Mouse (Mus musculus) kidney, embryonic 15.5 days (tissue): ENCODE results near the gene Pkd1l1. TPM values are rescaled to one million over a fixed set of nuclear protein-coding genes. Genes with fewer than 3 reads are reported as not detected.
A peak's percentile ranks its signal among the peaks of the same experiment; 100 is the strongest.

Experiments
- ATAC-seq: fragments of 200-750 bp; cut with Nextera tagmentation; replicated peaks from 2 replicates; pipeline ENCODE4 v1.8.0; 2017; ENCODE audit warnings: moderate TSS enrichment; ENCODE audit not compliant: low FRiP score
- H3K27ac ChIP-seq: fragments of 300-500 bp; sonication (generic); 2 replicates; pipeline ENCODE4 v1.5.1; 2015; ENCODE audit warnings: mild to moderate bottlenecking, inconsistent platforms
- H3K27me3 ChIP-seq: fragments of 300-500 bp; sonication (generic); 2 replicates; pipeline ENCODE4 v1.6.1; 2015; ENCODE audit warnings: inconsistent platforms
- H3K36me3 ChIP-seq: fragments of 300-500 bp; sonication (generic); 2 replicates; pipeline ENCODE4 v1.6.1; 2015; ENCODE audit warnings: inconsistent platforms
- H3K4me1 ChIP-seq: fragments of 300-500 bp; sonication (generic); 2 replicates; pipeline ENCODE4 v1.6.1; 2015; ENCODE audit warnings: inconsistent platforms
- H3K4me2 ChIP-seq: fragments of 300-500 bp; sonication (generic); 2 replicates; pipeline ENCODE4 v1.6.1; 2015; ENCODE audit warnings: moderate library complexity, mild to moderate bottlenecking, inconsistent platforms
- H3K4me3 ChIP-seq: fragments of 300-500 bp; sonication (generic); replicated peaks from 2 replicates; pipeline ENCODE4 v1.5.1; 2015; ENCODE audit warnings: mild to moderate bottlenecking, inconsistent platforms
- H3K9ac ChIP-seq: fragments of 300-500 bp; sonication (generic); 2 replicates; pipeline ENCODE4 v1.6.1; 2015; ENCODE audit warnings: mild to moderate bottlenecking, inconsistent platforms
- H3K9me3 ChIP-seq: fragments of 300-500 bp; sonication (generic); replicated peaks from 2 replicates; pipeline ENCODE4 v1.6.1; 2016; ENCODE audit warnings: inconsistent platforms
- WGBS: fragments of 180-500 bp; shearing (Covaris S2); methylation state at CpG from one replicate; pipeline ENCODE4 v1.1.7; 2015; ENCODE audit warnings: mixed read lengths; 5-methylcytosine and 5-hydroxymethylcytosine counted together
- polyA plus RNA-seq: library from polyadenylated mRNA; unstranded; fragments of >200 nt; fragmentation: Nextera tagmentation; extraction: Ambion mirVana; gene quantifications from 2 replicates; pipeline ENCODE4 v1.2.1, GENCODE M21; 2015

Gene Pkd1l1
- polyA plus RNA-seq, 1 experiment from 2014 or later = 0.21 TPM

- Histone ChIP-seq H3K36me3 (no peaks in the 10 kb centered on the region), H3K27me3 (no peaks in the 10 kb centered on the region), H3K9ac (no peak overlapping the region), H3K4me2 (no peak overlapping the region), H3K27ac (no peak overlapping the region), H3K4me3 (no peak overlapping the region), H3K9me3 (no peaks in the 10 kb centered on the region), H3K4me1 (no peaks in the 10 kb centered on the region)
- ATAC-seq = no peak
Observed at GRCm38 (mm10) chr11:8848049-8848448, 125.0 kb downstream of the Pkd1l1 start.

- H3K9ac ChIP-seq = no peak overlapping the region
- no peak overlapping the region for H3K27ac ChIP-seq
- H3K9me3 ChIP-seq = no peaks in the 10 kb centered on the region
- no peak overlapping the region for H3K4me2 ChIP-seq
- H3K4me1 ChIP-seq = no peaks in the 10 kb centered on the region
- H3K4me3 ChIP-seq = no peak overlapping the region
- H3K27me3 ChIP-seq = no peaks in the 10 kb centered on the region
- 81% methylated on average over 2 of the region's 2 CpGs for WGBS
- ATAC-seq = no peak
- H3K36me3 ChIP-seq = no peaks in the 10 kb centered on the region
Observed at GRCm38 (mm10) chr11:8847627-8848026, 125.4 kb downstream of the Pkd1l1 start.

- Histone ChIP-seq H3K9ac (no peak overlapping the region), H3K4me2 (no peak overlapping the region), H3K27me3 (no peaks in the 10 kb centered on the region), H3K9me3 (no peaks in the 10 kb centered on the region), H3K4me3 (no peak overlapping the region), H3K36me3 (no peaks in the 10 kb centered on the region), H3K27ac (no peak overlapping the region), H3K4me1 (no peaks in the 10 kb centered on the region)
- no peak for ATAC-seq
- 92% methylated on average over 6 of the region's 6 CpGs for WGBS
Observed at GRCm38 (mm10) chr11:8836176-8836575, 136.9 kb downstream of the Pkd1l1 start.

GRCm38 (mm10) chr11:8834121-8834520 is 138.9 kb downstream of the Pkd1l1 start:
- Histone ChIP-seq H3K9ac (no peak overlapping the region), H3K9me3 (no peaks in the 10 kb centered on the region), H3K36me3 (no peaks in the 10 kb centered on the region), H3K4me3 (no peak overlapping the region), H3K4me2 (no peak overlapping the region), H3K27me3 (no peaks in the 10 kb centered on the region), H3K27ac (no peak overlapping the region), H3K4me1 (peaks cover 6% of the 10 kb centered on the region)
- 80% methylated on average over 4 of the region's 4 CpGs for WGBS
- ATAC-seq = peak; percentile 49; the same call in 1 of the 2 replicates

- Histone ChIP-seq H3K4me3 (no peak overlapping the region), H3K9ac (no peak overlapping the region), H3K27ac (no peak overlapping the region), H3K9me3 (no peaks in the 10 kb centered on the region), H3K4me2 (no peak overlapping the region), H3K4me1 (peaks cover 16% of the 10 kb centered on the region), H3K36me3 (no peaks in the 10 kb centered on the region), H3K27me3 (no peaks in the 10 kb centered on the region)
- ATAC-seq = no peak
- 77% methylated on average over 4 of the region's 4 CpGs for WGBS
Observed at GRCm38 (mm10) chr11:8830551-8830950, 142.5 kb downstream of the Pkd1l1 start.

GRCm38 (mm10) chr11:8829561-8829960 is 143.5 kb downstream of the Pkd1l1 start:
- Histone ChIP-seq H3K9me3 (no peaks in the 10 kb centered on the region), H3K4me3 (no peak overlapping the region), H3K4me2 (no peak overlapping the region), H3K27ac (peak overlapping the region; percentile 72; the same call in 1 of the 2 replicates), H3K36me3 (no peaks in the 10 kb centered on the region), H3K27me3 (no peaks in the 10 kb centered on the region), H3K4me1 (peaks cover 16% of the 10 kb centered on the region), H3K9ac (no peak overlapping the region)
- 86% methylated on average over 3 of the region's 3 CpGs for WGBS
- ATAC-seq = no peak

DNA sequence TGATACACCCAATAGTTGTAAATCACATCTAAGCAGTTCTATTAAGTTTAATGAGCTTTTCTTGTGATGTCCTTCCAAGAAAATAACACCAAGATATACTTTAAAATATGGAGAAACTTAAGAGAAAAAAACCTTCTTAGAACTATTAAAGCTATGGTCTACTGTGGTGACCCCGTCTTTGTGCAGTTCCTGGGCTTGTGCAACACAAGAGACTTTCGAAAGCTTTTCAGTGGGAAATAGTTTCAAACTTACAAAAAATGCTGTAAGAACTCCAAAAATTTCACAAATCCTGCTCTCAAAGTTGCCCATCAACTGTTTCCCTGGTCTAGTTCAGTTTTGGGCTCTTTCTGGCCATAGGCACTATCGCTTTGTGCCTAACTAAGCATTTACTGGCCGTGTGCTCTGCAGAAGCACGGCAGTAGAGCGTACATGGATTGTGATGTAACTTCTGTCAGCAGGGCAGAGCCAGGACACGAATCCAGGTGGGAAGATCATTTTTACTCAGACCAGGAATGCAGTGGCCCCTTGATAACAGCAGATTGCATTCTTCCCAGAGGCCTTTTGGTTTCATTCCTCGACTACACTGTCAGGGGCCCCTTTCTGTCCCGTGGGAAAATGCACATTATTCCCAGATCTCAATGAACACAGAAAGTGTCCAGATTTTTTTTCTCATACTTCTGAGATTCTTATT is 144.1 kb downstream of the Pkd1l1 start:
- 70% methylated on average over 9 of the region's 9 CpGs for WGBS
- peaks cover 16% of the 10 kb centered on the region for H3K4me1 ChIP-seq
- H3K9ac ChIP-seq = no peak overlapping the region
- H3K4me2 ChIP-seq = no peak overlapping the region
- peak overlapping the region; percentile 72 for H3K27ac ChIP-seq
- no peak overlapping the region for H3K4me3 ChIP-seq
- no peaks in the 10 kb centered on the region for H3K9me3 ChIP-seq
- H3K36me3 ChIP-seq = no peaks in the 10 kb centered on the region
- ATAC-seq = no peak
- H3K27me3 ChIP-seq = no peaks in the 10 kb centered on the region

- H3K9me3 ChIP-seq = no peaks in the 10 kb centered on the region
- H3K27ac ChIP-seq = no peak overlapping the region
- no peak overlapping the region for H3K4me2 ChIP-seq
- no peak overlapping the region for H3K4me3 ChIP-seq
- 81% methylated on average over 5 of the region's 5 CpGs for WGBS
- H3K9ac ChIP-seq = no peak overlapping the region
- H3K36me3 ChIP-seq = no peaks in the 10 kb centered on the region
- no peaks in the 10 kb centered on the region for H3K27me3 ChIP-seq
- no peak for ATAC-seq
- peaks cover 16% of the 10 kb centered on the region for H3K4me1 ChIP-seq
Observed at GRCm38 (mm10) chr11:8826609-8827008, 146.5 kb downstream of the Pkd1l1 start.

DNA sequence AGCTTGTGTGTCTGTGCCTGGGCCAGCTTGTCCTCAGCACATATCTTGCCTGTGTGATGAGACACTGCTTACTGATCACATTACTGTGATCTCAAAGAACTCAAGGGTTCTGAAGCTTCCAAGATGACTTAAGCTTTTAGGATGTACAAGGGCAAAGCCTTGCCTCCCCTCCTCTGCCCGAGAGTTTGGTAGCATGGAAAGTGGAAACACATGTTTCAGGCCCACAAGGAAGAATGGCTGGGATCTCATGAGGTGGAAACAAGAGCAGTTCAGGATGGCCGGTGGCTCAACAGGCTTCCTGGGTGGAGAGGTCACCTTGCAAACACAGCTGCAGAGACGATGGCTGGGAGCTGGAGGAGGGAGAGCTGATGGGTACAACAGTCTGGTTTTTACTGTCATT is 147.0 kb downstream of the Pkd1l1 start:
- peaks cover 16% of the 10 kb centered on the region for H3K4me1 ChIP-seq
- no peak overlapping the region for H3K4me3 ChIP-seq
- ATAC-seq = no peak
- H3K4me2 ChIP-seq = no peak overlapping the region
- no peaks in the 10 kb centered on the region for H3K27me3 ChIP-seq
- H3K36me3 ChIP-seq = no peaks in the 10 kb centered on the region
- H3K9ac ChIP-seq = no peak overlapping the region
- no peak overlapping the region for H3K27ac ChIP-seq
- 56% methylated on average over 3 of the region's 3 CpGs for WGBS
- no peaks in the 10 kb centered on the region for H3K9me3 ChIP-seq

DNA sequence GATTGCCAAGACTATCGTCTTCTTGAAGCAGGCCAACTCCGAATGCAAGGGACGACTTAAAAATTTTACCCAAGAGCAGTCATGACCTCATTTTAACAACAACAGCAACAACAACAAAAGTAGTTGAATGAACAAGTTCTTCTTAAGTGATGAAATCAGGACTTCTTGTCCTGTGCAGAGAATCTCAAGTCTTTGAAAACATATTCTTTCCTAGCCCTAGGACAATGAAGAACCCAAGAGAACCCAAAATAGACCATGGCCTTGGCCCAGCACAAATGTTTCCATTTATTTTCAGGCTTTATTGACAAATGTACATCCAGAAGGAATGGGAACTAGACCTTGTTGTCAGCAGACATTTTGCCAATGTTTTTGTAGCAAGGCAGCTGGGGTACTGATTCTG is 147.7 kb downstream of the Pkd1l1 start:
- no peak for ATAC-seq

GRCm38 (mm10) chr11:8821403-8821802 is 151.7 kb downstream of the Pkd1l1 start:
- no peak overlapping the region for H3K4me2 ChIP-seq
- H3K4me3 ChIP-seq = no peak overlapping the region
- peaks cover 7% of the 10 kb centered on the region; the same call in 1 of the 2 replicates for H3K4me1 ChIP-seq
- H3K36me3 ChIP-seq = no peaks in the 10 kb centered on the region
- no peaks in the 10 kb centered on the region for H3K27me3 ChIP-seq
- no peak overlapping the region for H3K27ac ChIP-seq
- ATAC-seq = no peak
- no peak overlapping the region for H3K9ac ChIP-seq
- WGBS = 86% methylated on average over 4 of the region's 4 CpGs
- peaks cover 4% of the 10 kb centered on the region for H3K9me3 ChIP-seq

More for the DNA sequence above, 147.7 kb downstream of the Pkd1l1 start:
- Histone ChIP-seq H3K9me3 (no peaks in the 10 kb centered on the region), H3K4me2 (no peak overlapping the region), H3K4me3 (no peak overlapping the region), H3K4me1 (peaks cover 16% of the 10 kb centered on the region), H3K27ac (no peak overlapping the region), H3K27me3 (no peaks in the 10 kb centered on the region), H3K36me3 (no peaks in the 10 kb centered on the region), H3K9ac (no peak overlapping the region)
- 87% methylated on average over 3 of the region's 3 CpGs for WGBS

- Histone ChIP-seq H3K27me3 (no peaks in the 10 kb centered on the region), H3K4me3 (no peak overlapping the region), H3K36me3 (no peaks in the 10 kb centered on the region), H3K4me1 (peaks cover 26% of the 10 kb centered on the region), H3K27ac (peak overlapping the region; percentile 48), H3K4me2 (no peak overlapping the region), H3K9ac (no peak overlapping the region), H3K9me3 (peaks cover 4% of the 10 kb centered on the region)
- 59% methylated on average over 3 of the region's 3 CpGs for WGBS
- no peak for ATAC-seq
Observed at GRCm38 (mm10) chr11:8817376-8817775, 155.7 kb downstream of the Pkd1l1 start.
